Mouse (Mus musculus) intestine, embryonic 14.5 days (tissue): ENCODE results near the gene Arl11. TPM values are rescaled to one million over a fixed set of nuclear protein-coding genes. Genes with fewer than 3 reads are reported as not detected.
A peak's percentile ranks its signal among the peaks of the same experiment; 100 is the strongest.
"Not testable (repeated sequence)": the region's sequence is repeated elsewhere in the genome, so short reads cannot be mapped to it uniquely, and the experiment has no call there.

Experiments used
- ATAC-seq: fragments of 200-750 bp; cut with Nextera tagmentation; replicated peaks from 2 replicates; pipeline ENCODE4 v1.8.0; 2017; ENCODE audit warnings: low read depth, moderate number of reproducible peaks, moderate TSS enrichment, moderate library complexity; ENCODE audit not compliant: low FRiP score, low TSS enrichment
- DNase-seq: peaks from one replicate; pipeline ENCODE4 v3.0.0-alpha.2; 2018; ENCODE audit warnings: low spot score
- H3K27ac ChIP-seq: fragments of 300-500 bp; sonication (generic); 2 replicates; pipeline ENCODE4 v1.5.1; 2014; ENCODE audit warnings: low read depth, mild to moderate bottlenecking, control low read depth
- H3K27me3 ChIP-seq: fragments of 300-500 bp; sonication (generic); replicated peaks from 2 replicates; pipeline ENCODE4 v1.6.1; 2014; ENCODE audit warnings: low read length, control low read depth; ENCODE audit not compliant: control insufficient read depth, insufficient read depth
- H3K36me3 ChIP-seq: fragments of 300-500 bp; sonication (generic); 2 replicates; pipeline ENCODE4 v1.6.1; 2014; ENCODE audit warnings: low read length, control low read depth; ENCODE audit not compliant: control insufficient read depth, insufficient read depth
- H3K4me1 ChIP-seq: fragments of 300-500 bp; sonication (generic); replicated peaks from 2 replicates; pipeline ENCODE4 v1.6.1; 2014; ENCODE audit warnings: low read length, control low read depth, mixed read lengths; ENCODE audit not compliant: control insufficient read depth, insufficient read depth
- H3K4me2 ChIP-seq: fragments of 300-500 bp; sonication (generic); 2 replicates; pipeline ENCODE4 v1.6.1; 2014; ENCODE audit warnings: low read length
- H3K4me3 ChIP-seq: fragments of 300-500 bp; sonication (generic); 2 replicates; pipeline ENCODE4 v1.5.1; 2014; ENCODE audit warnings: low read depth, low read length, control low read depth, mixed read lengths
- H3K9ac ChIP-seq: fragments of 300-500 bp; sonication (generic); 2 replicates; pipeline ENCODE4 v1.6.1; 2014; ENCODE audit warnings: mild to moderate bottlenecking, low read length
- H3K9me3 ChIP-seq: fragments of 300-500 bp; sonication (generic); 2 replicates; pipeline ENCODE4 v1.6.1; 2016; ENCODE audit warnings: low read length, control low read depth; ENCODE audit not compliant: control insufficient read depth
- WGBS: fragments of 180-500 bp; shearing (Covaris S2); extraction: QIAGEN DNeasy Blood & Tissue Kit; methylation state at CpG from one replicate; pipeline ENCODE4 v1.1.7; 2014; 5-methylcytosine and 5-hydroxymethylcytosine counted together
- polyA plus RNA-seq: library from polyadenylated mRNA; unstranded; fragments of >200 nt; fragmentation: Nextera tagmentation; extraction: Ambion mirVana; gene quantifications from 2 replicates; pipeline ENCODE4 v1.2.1, GENCODE M21; 2014

The Arl11 gene
- polyA plus RNA-seq, 1 experiment from 2014 or later, result 0.91 TPM

- no peak overlapping the region for H3K4me3 ChIP-seq
- H3K27me3 ChIP-seq, result no peaks in the 10 kb centered on the region
- DNase-seq (peak; percentile 82), ATAC-seq (0 out of 2 replicates have a peak, but pooled peaks have one; percentile 64)
- H3K9me3 ChIP-seq, result no peaks in the 10 kb centered on the region
- H3K27ac ChIP-seq, result no peak overlapping the region
- no peaks in the 10 kb centered on the region for H3K4me1 ChIP-seq
- no peak overlapping the region for H3K9ac ChIP-seq
- H3K4me2 ChIP-seq, result no peak overlapping the region
- H3K36me3 ChIP-seq, result no peaks in the 10 kb centered on the region
- 32% methylated on average over 4 of the region's 4 CpGs for WGBS
Observed at GRCm38 (mm10) chr14:61316861-61317260, 7.3 kb downstream of the Arl11 start.

GRCm38 (mm10) chr14:61320765-61321164 lies 11.2 kb downstream of the Arl11 start:
- Histone ChIP-seq H3K36me3 (no peaks in the 10 kb centered on the region), H3K4me1 (no peaks in the 10 kb centered on the region), H3K9ac (no peak overlapping the region), H3K4me3 (no peak overlapping the region), H3K9me3 (0 out of 2 replicates have a peak, but pooled peaks cover 6% of the 10 kb centered on the region), H3K27ac (no peak overlapping the region), H3K27me3 (no peaks in the 10 kb centered on the region), H3K4me2 (no peak overlapping the region)
- 79% methylated on average over 1 of the region's 1 CpGs for WGBS
- ATAC-seq (no peak), DNase-seq (no peak)

- H3K9me3 ChIP-seq, result 0 out of 2 replicates have a peak, but pooled peaks cover 6% of the 10 kb centered on the region
- H3K27me3 ChIP-seq, result no peaks in the 10 kb centered on the region
- ATAC-seq (no peak), DNase-seq (no peak)
- H3K4me3 ChIP-seq, result no peak overlapping the region
- H3K27ac ChIP-seq, result no peak overlapping the region
- no peak overlapping the region for H3K9ac ChIP-seq
- no peaks in the 10 kb centered on the region for H3K4me1 ChIP-seq
- no peaks in the 10 kb centered on the region for H3K36me3 ChIP-seq
- no peak overlapping the region for H3K4me2 ChIP-seq
- 71% methylated on average over 4 of the region's 4 CpGs for WGBS
Observed at GRCm38 (mm10) chr14:61321200-61321599, 11.6 kb downstream of the Arl11 start.

- WGBS, result 85% methylated on average over 1 of the region's 1 CpGs
- Histone ChIP-seq H3K36me3 (no peaks in the 10 kb centered on the region), H3K9ac (no peak overlapping the region), H3K27ac (no peak overlapping the region), H3K4me2 (no peak overlapping the region), H3K9me3 (0 out of 2 replicates have a peak, but pooled peaks cover 6% of the 10 kb centered on the region), H3K4me1 (no peaks in the 10 kb centered on the region), H3K4me3 (no peak overlapping the region), H3K27me3 (no peaks in the 10 kb centered on the region)
- DNase-seq, result no peak
- no peak for ATAC-seq
Observed at GRCm38 (mm10) chr14:61322740-61323139, 13.2 kb downstream of the Arl11 start.

- H3K4me3 ChIP-seq, H3K9ac ChIP-seq, H3K9me3 ChIP-seq, ATAC-seq, H3K27me3 ChIP-seq, H3K27ac ChIP-seq, H3K36me3 ChIP-seq, DNase-seq, H3K4me1 ChIP-seq, H3K4me2 ChIP-seq: not testable (repeated sequence)
- WGBS, result 31% methylated on average over 6 of the region's 6 CpGs
Observed at GRCm38 (mm10) chr14:61327007-61327406, 17.5 kb downstream of the Arl11 start.

GRCm38 (mm10) chr14:61327618-61328450 lies 18.3 kb downstream of the Arl11 start:
- WGBS, result 30% methylated on average over 19 of the region's 19 CpGs

GRCm38 (mm10) chr14:61330591-61330990 lies 21.0 kb downstream of the Arl11 start:
- Histone ChIP-seq H3K36me3 (no peaks in the 10 kb centered on the region), H3K9me3 (no peaks in the 10 kb centered on the region), H3K27me3 (no peaks in the 10 kb centered on the region), H3K9ac (no peak overlapping the region), H3K4me2 (no peak overlapping the region), H3K4me3 (no peak overlapping the region), H3K27ac (no peak overlapping the region), H3K4me1 (0 out of 2 replicates have a peak, but pooled peaks cover 6% of the 10 kb centered on the region)
- DNase-seq (no peak), ATAC-seq (no peak)
- 84% methylated on average over 11 of the region's 11 CpGs for WGBS

More at GRCm38 (mm10) chr14:61327618-61328450, 18.3 kb downstream of the Arl11 start:
- Histone ChIP-seq H3K9ac (no peak overlapping the region), H3K27ac (no peak overlapping the region), H3K27me3 (no peaks in the 10 kb centered on the region), H3K36me3 (no peaks in the 10 kb centered on the region), H3K9me3 (0 out of 2 replicates have a peak, but pooled peaks cover 3% of the 10 kb centered on the region), H3K4me3 (peak overlapping the region; percentile 6; the same call in 1 of the 2 replicates), H3K4me2 (peak overlapping the region; percentile 42), H3K4me1 (0 out of 2 replicates have a peak, but pooled peaks cover 6% of the 10 kb centered on the region)
- DNase-seq (peak; percentile 60), ATAC-seq (no peak)

GRCm38 (mm10) chr14:61330996-61331561 lies 21.5 kb downstream of the Arl11 start:
- H3K27me3 ChIP-seq, result no peaks in the 10 kb centered on the region
- H3K4me2 ChIP-seq, result no peak overlapping the region
- no peak overlapping the region for H3K4me3 ChIP-seq
- DNase-seq, result peak; percentile 88
- H3K9me3 ChIP-seq, result no peaks in the 10 kb centered on the region
- peak; percentile 83 for ATAC-seq
- H3K4me1 ChIP-seq, result 0 out of 2 replicates have a peak, but pooled peaks cover 6% of the 10 kb centered on the region
- 20% methylated on average over 13 of the region's 13 CpGs for WGBS
- H3K36me3 ChIP-seq, result no peaks in the 10 kb centered on the region
- H3K9ac ChIP-seq, result no peak overlapping the region
- no peak overlapping the region for H3K27ac ChIP-seq
